Mouse (Mus musculus): ENCODE data around the gene Fgd3. TPM values are rescaled to one million over a fixed set of nuclear protein-coding genes. Genes with fewer than 3 reads are reported as not detected.
A peak's percentile ranks its signal among the peaks of the same experiment; 100 is the strongest.

Fgd3 gene
- total RNA-seq, 2 experiments from 2014 or later: 7.9 to 8.1 TPM

DNA sequence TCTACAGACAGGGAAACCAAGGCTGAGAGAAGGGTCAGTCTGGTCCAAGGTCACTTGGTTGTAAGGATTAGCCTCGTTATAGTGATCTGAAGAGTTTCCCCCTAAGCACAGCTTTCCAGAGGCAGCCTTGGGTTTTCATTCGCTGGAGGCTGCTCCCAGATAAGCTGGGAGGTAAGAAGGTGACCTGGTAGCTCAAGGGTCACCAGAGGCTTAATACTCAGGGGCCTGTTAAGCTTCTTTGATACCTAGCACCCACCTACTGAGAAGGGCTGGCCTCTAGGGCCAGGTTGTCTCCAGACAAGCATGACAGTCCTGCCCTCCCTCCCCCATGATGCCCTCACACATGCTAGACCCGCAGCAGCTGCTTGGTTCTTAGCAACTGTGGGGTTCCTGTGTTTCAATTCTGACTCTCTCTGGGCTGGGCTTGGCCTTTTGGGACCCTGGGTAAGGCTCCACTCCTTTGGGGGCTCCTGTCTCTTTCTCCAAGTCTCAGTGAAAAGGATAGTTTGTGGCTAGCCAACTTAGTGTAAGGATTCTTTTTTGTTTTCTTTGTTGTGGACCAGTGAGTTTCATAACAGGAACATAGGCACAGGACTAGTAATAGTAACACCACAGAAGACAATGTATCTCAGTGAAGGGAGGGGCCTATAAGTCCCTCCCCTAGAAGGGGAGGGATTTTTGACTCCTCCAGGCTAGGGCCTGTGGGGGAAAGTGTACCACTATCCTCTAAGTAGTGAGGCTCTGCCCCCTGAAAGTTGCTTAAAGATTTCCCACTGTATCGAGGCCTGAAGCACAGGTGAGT lies 69.2 kb downstream of the Fgd3 start:
- no peak for DNase-seq (ENCODE audit: low spot score in 2 of 2)

GRCm38 (mm10) chr13:49249634-49250033 lies 70.5 kb downstream of the Fgd3 start:
- no peak for DNase-seq (ENCODE audit: low spot score in 2 of 2)

GRCm38 (mm10) chr13:49248923-49249322 lies 71.2 kb downstream of the Fgd3 start:
- DNase-seq (ENCODE audit: low spot score in 2 of 2): no peak

- no peak for DNase-seq (ENCODE audit: low spot score in 2 of 2)
Observed at GRCm38 (mm10) chr13:49248467-49248862, 71.6 kb downstream of the Fgd3 start, which contains the start of gene Susd3. TSS of gene Susd3 (minus strand) at chr13:49248706.

- DNase-seq (ENCODE audit: low spot score in 2 of 2): peak in 1 of 2 experiments; percentile 29
Observed at GRCm38 (mm10) chr13:49247740-49248466, 72.2 kb downstream of the Fgd3 start.

DNA sequence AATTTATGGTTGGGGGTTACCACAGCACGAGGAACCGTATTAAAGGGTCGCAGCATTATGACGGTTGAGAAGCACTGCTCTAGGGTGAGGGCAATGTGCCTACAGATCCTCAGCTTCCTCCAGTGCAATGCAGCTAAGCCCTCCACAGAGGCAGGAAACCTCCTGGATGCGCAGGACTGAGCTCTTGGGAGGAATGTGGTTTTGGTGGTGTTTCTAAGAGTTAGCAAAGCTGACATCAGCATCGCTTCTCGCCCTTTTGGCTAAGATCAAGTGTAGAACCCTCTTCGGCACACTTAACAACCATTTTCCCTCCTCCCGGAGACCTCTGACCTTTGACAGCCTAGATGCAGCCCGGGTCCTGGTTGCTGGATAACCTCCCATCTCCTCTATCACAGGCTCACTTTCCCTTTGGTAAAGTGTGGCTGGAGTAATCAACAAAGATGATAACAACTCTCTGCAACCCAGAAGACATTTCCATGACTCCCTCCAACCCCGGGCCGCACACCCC lies 72.8 kb downstream of the Fgd3 start:
- DNase-seq (ENCODE audit: low spot score in 2 of 2): no peak

DNA sequence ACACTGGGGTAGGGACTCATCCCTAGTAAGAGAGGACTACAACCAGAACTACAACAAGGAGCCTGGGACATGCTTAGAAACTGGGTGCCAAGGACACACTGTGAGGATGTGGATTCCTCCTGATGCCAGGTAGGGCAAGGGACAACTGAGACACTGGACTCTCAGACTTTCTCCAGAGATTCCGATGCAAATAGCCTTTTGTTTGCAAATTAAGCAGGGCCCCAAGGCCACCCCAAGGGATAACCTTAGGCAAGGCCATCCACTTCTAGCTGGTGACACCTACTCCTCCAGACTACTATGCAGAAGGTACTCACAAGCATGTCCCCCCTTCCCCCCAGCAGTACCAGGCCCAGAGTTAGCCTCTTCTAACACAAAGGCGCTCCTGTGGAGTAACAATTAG lies 73.5 kb downstream of the Fgd3 start:
- DNase-seq (ENCODE audit: low spot score in 2 of 2): no peak

- no peak for DNase-seq (ENCODE audit: low spot score in 2 of 2)
Observed at GRCm38 (mm10) chr13:49246011-49246410, 74.1 kb downstream of the Fgd3 start.

DNA sequence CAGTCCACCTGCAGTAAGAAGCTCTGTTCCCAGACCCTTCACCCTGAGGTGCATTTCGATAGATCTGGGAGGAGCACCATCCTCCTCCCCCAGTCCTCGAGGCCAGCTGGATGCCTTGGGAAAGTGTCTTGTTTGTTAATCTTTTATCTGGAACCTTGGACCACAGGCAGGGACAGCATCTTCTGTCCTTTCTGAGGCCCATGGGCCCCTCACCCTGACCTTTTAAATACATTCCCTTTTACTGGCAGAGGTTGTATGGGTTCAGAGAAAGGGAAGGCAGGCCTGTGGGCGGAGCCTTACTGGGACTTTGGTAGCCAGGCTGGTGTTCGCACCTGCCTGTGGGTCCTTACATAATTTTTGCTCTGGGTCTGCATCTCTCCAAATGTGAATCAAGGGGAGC lies 74.9 kb downstream of the Fgd3 start:
- no peak for DNase-seq (ENCODE audit: low spot score in 2 of 2)

DNA sequence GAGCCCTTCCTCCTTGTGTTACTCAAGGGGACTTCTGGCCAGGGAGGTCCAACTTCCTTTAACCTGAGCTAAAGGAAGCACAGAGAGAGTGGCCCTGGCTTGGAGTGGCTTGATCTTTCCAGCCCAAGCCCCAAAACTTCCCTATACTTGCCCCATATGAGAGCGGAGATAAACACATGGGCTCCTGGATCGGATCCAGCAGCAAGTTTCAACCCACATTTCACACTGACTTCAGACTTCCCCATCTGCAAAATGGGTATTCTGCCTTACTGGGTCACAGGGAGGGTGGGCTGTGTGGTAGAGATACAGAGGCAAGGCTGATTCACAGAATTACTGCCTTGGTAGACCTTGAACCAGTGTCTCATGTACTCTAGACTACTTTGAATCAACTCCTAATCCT lies 76.6 kb downstream of the Fgd3 start:
- DNase-seq (ENCODE audit: low spot score in 2 of 2): no peak

DNA sequence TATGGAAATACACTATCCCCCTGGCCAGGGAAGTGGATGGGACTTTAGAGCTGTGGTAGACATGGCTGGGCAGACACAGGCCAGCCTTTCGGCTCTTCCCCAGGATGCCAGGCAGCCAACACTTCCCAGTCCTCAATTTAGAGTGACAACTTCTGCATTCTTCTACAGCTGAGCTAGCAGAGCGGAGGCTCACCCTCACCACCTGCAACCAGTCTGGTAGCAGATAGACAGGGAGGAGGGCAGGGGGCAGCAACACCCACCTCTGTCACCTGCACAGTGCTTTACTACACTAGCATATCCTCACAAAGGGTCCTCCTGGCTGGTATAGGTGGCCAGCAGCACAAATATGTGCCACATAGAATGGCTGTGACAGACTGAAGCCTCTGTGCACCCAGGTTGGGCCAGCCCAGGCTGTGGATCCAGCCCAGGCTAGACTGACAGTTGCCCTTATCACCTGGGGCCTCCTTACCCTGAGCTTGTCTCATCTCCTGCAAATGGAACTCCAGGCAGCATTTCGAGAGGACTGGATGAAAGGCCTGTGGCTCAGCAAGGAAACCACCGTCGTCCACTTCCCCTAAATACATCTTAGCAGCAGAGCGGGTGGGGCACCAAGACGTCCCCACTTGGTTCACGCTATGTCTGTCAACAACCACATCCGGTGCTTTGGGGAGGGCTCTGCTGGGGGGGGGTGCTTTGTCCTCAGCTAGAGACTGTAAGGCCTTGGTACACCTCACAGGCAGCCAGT lies 77.6 kb downstream of the Fgd3 start:
- no peak for DNase-seq (ENCODE audit: low spot score in 2 of 2)

DNA sequence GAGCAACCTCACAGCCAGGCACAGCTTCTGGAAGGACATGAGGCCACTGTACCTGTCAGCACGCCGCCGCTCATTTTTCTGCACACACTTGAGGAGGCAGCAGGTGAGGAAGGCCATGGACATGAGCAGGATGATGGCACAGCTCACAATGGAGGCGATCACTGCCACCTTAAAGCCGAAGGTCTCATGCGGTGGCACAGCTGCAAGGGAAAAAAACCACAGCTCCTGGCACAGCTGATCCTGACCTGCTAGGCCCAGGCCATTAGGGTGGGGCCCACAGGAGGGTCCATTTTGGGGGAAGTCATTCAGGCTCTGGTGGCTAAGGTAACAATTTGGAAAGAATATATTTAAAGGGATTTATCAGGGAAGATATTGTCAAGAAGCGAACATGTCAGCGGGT lies 81.4 kb downstream of the Fgd3 start:
- DNase-seq (ENCODE audit: low spot score in 2 of 2): no peak

DNA sequence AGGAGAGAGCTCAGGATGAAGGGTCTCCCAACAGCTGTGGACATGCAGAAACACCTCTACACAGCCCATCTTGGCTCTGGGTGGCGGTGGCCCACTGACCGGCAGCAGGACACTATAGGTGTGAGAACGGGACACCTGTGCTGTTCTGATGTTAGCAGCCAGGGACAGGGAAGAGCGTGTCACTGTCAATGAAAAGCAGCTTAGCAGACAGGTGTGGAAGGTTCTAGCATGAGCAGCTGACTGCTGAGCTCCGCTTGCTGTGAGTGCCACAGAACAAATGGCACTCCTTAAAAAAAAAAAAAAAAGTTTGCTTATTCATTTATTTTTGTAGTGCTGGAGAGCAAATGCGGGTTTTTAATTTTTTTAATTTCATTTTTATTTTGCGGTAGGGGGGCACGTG lies 82.5 kb downstream of the Fgd3 start:
- no peak for DNase-seq (ENCODE audit: low spot score in 2 of 2)

DNA sequence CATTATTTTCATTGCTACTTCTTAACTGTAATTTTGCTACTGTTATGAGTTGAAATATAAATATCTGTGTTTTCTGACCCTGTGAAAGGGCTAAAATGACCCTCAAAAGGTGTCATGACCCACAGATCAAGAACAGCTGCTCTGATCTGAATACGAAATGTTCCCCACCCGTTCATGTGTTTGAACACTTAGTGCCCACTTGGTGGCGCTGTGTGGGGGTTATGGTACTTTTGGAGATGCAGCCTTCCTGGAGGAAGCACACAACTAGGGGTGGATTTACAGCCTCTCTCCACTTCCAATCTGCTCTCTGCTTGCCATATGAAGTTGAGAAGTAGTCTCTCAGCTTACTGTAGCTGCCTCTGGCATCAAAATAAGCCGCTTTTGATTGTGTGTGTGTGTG lies 85.4 kb downstream of the Fgd3 start:
- DNase-seq (ENCODE audit: low spot score in 2 of 2): no peak

- DNase-seq (ENCODE audit: low spot score in 2 of 2): no peak
Observed at GRCm38 (mm10) chr13:49233792-49234572, 86.1 kb downstream of the Fgd3 start.

DNA sequence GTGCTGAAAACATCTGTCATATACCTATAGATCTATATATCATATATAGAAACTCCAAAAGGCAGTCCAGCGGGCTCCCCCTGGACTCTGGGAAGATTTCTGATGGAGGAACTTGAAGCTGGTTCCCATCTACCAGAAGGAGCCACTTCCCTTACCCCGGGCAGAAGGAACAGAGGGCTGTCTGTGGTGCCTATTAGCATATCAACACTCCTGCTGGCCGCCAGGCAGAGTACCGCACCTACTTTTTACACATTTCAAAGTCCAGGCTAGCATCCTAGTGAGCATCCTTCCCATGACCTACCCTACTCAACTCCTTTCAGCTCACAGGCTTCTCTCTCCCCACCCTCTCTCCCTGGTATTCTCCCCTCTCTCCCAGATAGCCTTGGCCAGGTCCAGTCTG lies 94.5 kb downstream of the Fgd3 start:
- no peak for DNase-seq (ENCODE audit: low spot score in 2 of 2)

- DNase-seq (ENCODE audit: low spot score in 2 of 2): no peak
Observed at GRCm38 (mm10) chr13:49225159-49225558, 95.0 kb downstream of the Fgd3 start.

- DNase-seq (ENCODE audit: low spot score in 2 of 2): no peak
Observed at GRCm38 (mm10) chr13:49224729-49225128, 95.4 kb downstream of the Fgd3 start.

DNA sequence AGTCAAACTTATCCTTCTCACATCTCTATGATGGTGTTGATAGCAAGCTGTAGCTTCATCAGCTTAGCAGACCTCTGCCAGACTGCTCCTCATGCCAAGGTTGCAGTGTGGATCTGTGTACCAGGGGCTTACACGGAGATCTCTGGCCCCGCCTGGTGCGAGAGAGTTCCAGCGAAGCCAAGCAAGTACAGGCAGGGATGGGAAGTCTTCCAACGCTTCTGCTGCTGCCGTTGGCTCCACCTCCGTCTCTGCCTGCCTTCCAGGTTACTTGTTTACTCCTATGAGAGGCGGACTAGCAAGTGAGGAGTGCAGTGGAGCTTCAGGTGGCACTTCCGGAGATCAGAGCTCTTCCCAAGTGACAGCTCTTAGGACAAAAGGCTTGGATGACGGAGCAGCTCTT lies 95.8 kb downstream of the Fgd3 start:
- no peak for DNase-seq (ENCODE audit: low spot score in 2 of 2)

DNA sequence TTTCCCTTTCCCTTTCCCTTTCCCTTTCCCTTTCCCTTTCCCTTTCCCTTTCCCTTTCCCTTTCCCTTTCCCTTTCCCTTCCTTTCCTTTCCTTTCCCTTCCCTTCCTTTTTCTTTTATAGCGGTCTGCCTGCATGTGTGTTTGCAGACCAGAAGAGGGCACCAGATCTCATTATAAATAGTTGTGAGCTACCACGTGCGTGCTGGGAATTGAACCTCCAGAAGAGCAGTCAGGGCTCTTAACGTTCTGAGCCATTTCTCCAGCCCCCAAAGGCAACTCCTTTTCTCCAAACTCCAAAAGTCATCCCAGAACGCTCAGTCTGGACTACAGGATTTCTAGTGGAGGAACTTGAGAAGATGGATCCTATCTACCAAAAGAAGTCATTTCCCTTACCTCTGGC lies 99.2 kb downstream of the Fgd3 start:
- no peak for DNase-seq (ENCODE audit: low spot score in 2 of 2)

GRCm38 (mm10) chr13:49219367-49219766 lies 100.7 kb downstream of the Fgd3 start:
- no peak for DNase-seq (ENCODE audit: low spot score in 2 of 2)
